Mouse (Mus musculus): ENCODE results near the gene Gm28047.

DNA sequence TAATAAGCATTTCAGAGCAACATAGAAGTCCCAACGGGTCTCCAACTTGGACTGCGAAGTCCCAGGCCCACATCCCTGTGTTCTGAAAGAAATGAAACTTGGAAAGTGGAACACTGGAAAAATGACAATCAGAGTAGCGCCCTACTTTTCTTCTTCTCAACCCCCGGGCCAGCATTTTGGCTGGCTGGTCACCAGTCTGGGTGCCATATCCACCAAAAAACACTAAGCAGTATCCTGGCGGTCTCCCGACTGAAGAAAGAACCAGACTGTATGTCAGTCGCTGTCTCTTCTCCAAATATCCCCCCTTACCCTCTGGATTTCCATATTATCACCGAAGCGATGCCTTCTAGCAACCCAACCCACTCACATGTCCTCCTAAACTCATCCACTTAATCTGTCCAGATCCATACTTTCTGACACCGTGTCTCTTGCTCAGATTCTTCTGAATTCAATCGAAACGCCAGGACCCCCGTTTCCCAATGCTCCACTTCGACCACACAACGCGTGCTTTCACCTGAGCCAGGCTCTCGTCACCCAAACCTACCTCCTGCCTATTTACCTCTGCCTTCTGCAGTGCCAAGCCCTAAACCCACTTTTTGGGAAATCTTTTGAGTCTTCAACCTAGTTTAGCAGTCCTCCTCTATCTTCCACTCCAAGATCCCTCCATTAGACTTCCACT lies 437 bp downstream of the Gm28047 start:
- TF ChIP-seq CTCF (IDR thresholded peaks at IDR 0.05; ENCODE audit: low read depth) (no peak), EP300 (IDR thresholded peaks at IDR 0.05; ENCODE audit: low read depth) (no peak)
